Mouse (Mus musculus): ENCODE results near the gene Prss54. TPM values are rescaled to one million over a fixed set of nuclear protein-coding genes. Genes with fewer than 3 reads are reported as not detected.

The Prss54 gene
- total RNA-seq, 2 experiments from 2014 or later, result 0.30 TPM; not detected in 1

- H3K4me3 ChIP-seq, result no peak overlapping the region
- no peak for DNase-seq (ENCODE audit: extremely low spot score in 1 of 2, low spot score in 2 of 2)
- intact Hi-C loops (cut with DNase I), result no loop called here
- TF ChIP-seq CTCF (IDR thresholded peaks at IDR 0.05), result no peak
- no peak overlapping the region for H3K27ac ChIP-seq
Measured at GRCm38 (mm10) chr8:95549871-95550829, 26.0 kb downstream of the Prss54 start.

- Histone ChIP-seq H3K27ac (no peak overlapping the region), H3K4me3 (no peak overlapping the region)
- TF ChIP-seq CTCF (IDR thresholded peaks at IDR 0.05), result no peak
- DNase-seq (ENCODE audit: extremely low spot score in 1 of 2, low spot score in 2 of 2), result peak in 1 of 2 experiments; percentile 21
- intact Hi-C loops (cut with DNase I), result no loop called here
Measured at GRCm38 (mm10) chr8:95547931-95548330, 28.2 kb downstream of the Prss54 start.

- no peak for TF ChIP-seq CTCF (IDR thresholded peaks at IDR 0.05)
- intact Hi-C loops (cut with DNase I), result no loop called here
- Histone ChIP-seq H3K27ac (no peak overlapping the region), H3K4me3 (no peak overlapping the region)
- no peak for DNase-seq (ENCODE audit: extremely low spot score in 1 of 2, low spot score in 2 of 2)
Measured at GRCm38 (mm10) chr8:95546986-95547385, 29.2 kb downstream of the Prss54 start.

GRCm38 (mm10) chr8:95545815-95546214 lies 30.3 kb downstream of the Prss54 start:
- intact Hi-C loops (cut with DNase I), result no loop called here
- Histone ChIP-seq H3K27ac (no peak overlapping the region), H3K4me3 (no peak overlapping the region)
- no peak for DNase-seq (ENCODE audit: extremely low spot score in 1 of 2, low spot score in 2 of 2)
- TF ChIP-seq CTCF (IDR thresholded peaks at IDR 0.05), result no peak

GRCm38 (mm10) chr8:95543065-95543464 lies 33.1 kb downstream of the Prss54 start:
- no peak for DNase-seq (ENCODE audit: extremely low spot score in 1 of 2, low spot score in 2 of 2)
- no peak for TF ChIP-seq CTCF (IDR thresholded peaks at IDR 0.05)
- intact Hi-C loops (cut with DNase I), result no loop called here
- no peak overlapping the region for H3K27ac ChIP-seq
- no peak overlapping the region for H3K4me3 ChIP-seq

DNA sequence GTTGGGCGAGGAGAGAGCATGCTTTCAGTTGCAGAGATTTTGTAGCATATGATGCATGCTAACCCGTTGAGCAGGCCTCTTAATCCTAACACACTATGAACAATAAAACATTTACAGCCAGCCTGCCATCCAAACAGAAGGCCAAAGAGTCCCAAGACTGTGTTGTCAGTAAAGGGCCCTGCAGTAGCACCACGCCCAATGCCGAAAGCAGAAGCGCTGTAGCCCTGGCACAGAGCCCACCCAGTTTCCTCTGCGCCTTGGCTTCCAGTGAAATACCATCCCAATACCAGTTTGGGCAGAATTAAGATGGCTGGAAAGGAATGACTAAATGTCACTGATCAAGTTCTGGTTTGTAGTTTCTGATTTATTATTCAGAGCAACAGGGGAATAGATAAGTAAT lies 33.9 kb downstream of the Prss54 start:
- no peak for TF ChIP-seq CTCF (IDR thresholded peaks at IDR 0.05)

DNA sequence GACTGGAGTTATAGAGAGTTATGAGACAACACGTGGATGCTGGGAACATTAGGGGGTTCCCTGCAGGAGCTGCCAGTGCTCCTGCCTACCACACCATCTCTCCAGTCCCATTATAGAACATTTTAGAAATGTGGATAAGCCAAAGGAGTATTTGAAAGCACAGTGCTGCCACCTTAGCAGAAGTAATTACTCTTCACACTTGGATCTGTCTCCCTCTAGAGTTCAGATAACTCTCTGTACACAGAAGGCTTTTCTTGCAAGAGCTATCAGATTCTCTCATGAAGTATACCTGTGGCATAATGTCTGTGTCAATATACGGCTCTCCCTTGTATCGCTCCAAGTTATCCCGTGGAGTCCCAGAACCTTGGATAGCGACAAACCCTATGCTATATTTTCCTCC lies 36.7 kb downstream of the Prss54 start:
- no peak for DNase-seq (ENCODE audit: extremely low spot score in 1 of 2, low spot score in 2 of 2)
- Histone ChIP-seq H3K27ac (no peak overlapping the region), H3K4me3 (no peak overlapping the region)
- TF ChIP-seq CTCF (IDR thresholded peaks at IDR 0.05), result peak; percentile 64
- intact Hi-C loops (cut with DNase I), result loop anchor here (10.0 kb wide), 2 partner anchors 55 to 285 kb away; no protein-coding TSS in a partner anchor

More for the DNA sequence above, 33.9 kb downstream of the Prss54 start:
- intact Hi-C loops (cut with DNase I), result no loop called here
- DNase-seq (ENCODE audit: extremely low spot score in 1 of 2, low spot score in 2 of 2), result no peak
- Histone ChIP-seq H3K4me3 (no peak overlapping the region), H3K27ac (no peak overlapping the region)

DNA sequence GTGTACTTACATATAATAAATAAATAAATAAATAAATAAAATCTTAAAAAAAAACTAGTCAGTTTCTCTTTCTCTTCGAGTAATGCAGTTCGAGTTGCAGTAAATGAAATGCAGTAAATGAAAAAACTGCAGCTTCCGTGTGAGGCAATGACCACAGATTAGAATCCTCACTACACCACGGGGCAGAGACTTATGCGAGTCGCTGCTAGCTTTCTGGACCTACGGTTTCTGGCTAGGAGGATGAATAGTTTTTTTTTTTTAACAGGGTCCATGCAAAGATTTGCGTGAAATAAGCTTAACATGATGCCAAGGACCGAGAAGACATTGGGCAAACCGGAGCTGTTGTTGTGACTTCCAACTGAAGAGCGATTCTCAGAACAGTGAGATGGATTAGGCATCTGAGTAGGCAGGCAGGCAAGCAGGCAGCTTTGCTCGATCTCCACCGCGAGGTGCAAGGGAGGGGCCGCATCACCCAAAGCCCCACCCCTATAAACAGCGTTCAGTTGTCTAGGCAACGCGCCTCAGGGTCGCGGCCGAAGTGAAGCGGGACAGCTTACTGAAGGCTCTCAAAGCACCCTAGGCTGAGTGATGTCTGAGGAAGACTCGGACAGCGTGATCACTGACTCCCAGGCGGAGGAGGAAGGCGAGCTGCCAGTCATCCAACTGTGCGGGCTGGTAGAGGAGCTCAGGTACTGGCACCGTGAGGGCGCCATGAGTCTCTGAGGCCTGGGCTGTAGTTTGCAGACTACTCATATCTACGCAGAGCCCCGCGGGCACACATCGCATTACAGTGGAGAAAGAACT lies 42.4 kb downstream of the Prss54 start, which contains the start of gene Ccdc113:
Gene Ccdc113, plus strand, starts transcription at position 502 of the 804 bp plus-strand sequence.
- Histone ChIP-seq H3K27ac (peak within 1 kb of the TSS; percentile 77), H3K4me3 (peak within 1 kb of the TSS; percentile 52)
- TF ChIP-seq CTCF (IDR thresholded peaks at IDR 0.05), result no peak; the same call in 1 of the 2 replicates
- intact Hi-C loops (cut with DNase I), result loop anchor here (5.0 to 10.0 kb wide), 3 partner anchors 49 to 279 kb away; no protein-coding TSS in a partner anchor
- DNase-seq (ENCODE audit: extremely low spot score in 1 of 2, low spot score in 2 of 2), result peak; percentile 58 to 61

GRCm38 (mm10) chr8:95532206-95532605 lies 43.9 kb downstream of the Prss54 start:
- H3K27ac ChIP-seq, result no peak overlapping the region
- TF ChIP-seq CTCF (IDR thresholded peaks at IDR 0.05), result no peak
- intact Hi-C loops (cut with DNase I), result loop anchor here (5.0 to 10.0 kb wide), 3 partner anchors 47 to 277 kb away; no protein-coding TSS in a partner anchor
- no peak overlapping the region for H3K4me3 ChIP-seq
- no peak for DNase-seq (ENCODE audit: extremely low spot score in 1 of 2, low spot score in 2 of 2)

- Histone ChIP-seq H3K27ac (no peak overlapping the region), H3K4me3 (no peak overlapping the region)
- peak; percentile 32 for TF ChIP-seq CTCF (IDR thresholded peaks at IDR 0.05)
- intact Hi-C loops (cut with DNase I), result no loop called here
- DNase-seq (ENCODE audit: extremely low spot score in 1 of 2, low spot score in 2 of 2), result no peak
Measured at GRCm38 (mm10) chr8:95528750-95529310, 47.3 kb downstream of the Prss54 start.

- no peak for TF ChIP-seq CTCF (IDR thresholded peaks at IDR 0.05)
- intact Hi-C loops (cut with DNase I), result no loop called here
- H3K27ac ChIP-seq, result no peak overlapping the region
- no peak for DNase-seq (ENCODE audit: extremely low spot score in 1 of 2, low spot score in 2 of 2)
- H3K4me3 ChIP-seq, result no peak overlapping the region
Measured at GRCm38 (mm10) chr8:95528194-95528593, 47.9 kb downstream of the Prss54 start.
